Mouse (Mus musculus): ENCODE results near the gene Frmd3. TPM values are rescaled to one million over a fixed set of nuclear protein-coding genes. Genes with fewer than 3 reads are reported as not detected.

The Frmd3 gene
- total RNA-seq, 4 experiments from 2014 or later = 6.4 to 6.7 (median 6.5) TPM

Other genes with a start within 250 kb of the Frmd3 start
- under 1 TPM in 1 of 4 experiments, not detected in 3; 0.07 TPM for gene Rasef, start 222.4 kb upstream of the Frmd3 start, total RNA-seq (2022)
- not detected for gene Gm11758, start 137.2 kb upstream of the Frmd3 start, total RNA-seq (2022)
- not detected for gene Gm11757, start 122.3 kb upstream of the Frmd3 start, total RNA-seq (2022)
- not detected for gene Gm13871, start 107.5 kb upstream of the Frmd3 start, total RNA-seq (2022)
- not detected for gene Gm11756, start 92.7 kb upstream of the Frmd3 start, total RNA-seq (2022)
- gene 2310002L09Rik, start 62.6 kb upstream of the Frmd3 start, total RNA-seq (2022) = not detected
- 10 to 100 TPM; 24.3 to 27.3 (median 26.7) TPM for gene Kdm4c, start 229.1 kb downstream of the Frmd3 start, total RNA-seq (2022)

Measured in left cerebral cortex, adult 8-10 months (tissue).